Mouse (Mus musculus): Measurements from ENCODE around the gene Rph3al. TPM values are rescaled to one million over a fixed set of nuclear protein-coding genes. Genes with fewer than 3 reads are reported as not detected.

Gene Rph3al
- polyA plus RNA-seq, 1 experiment from 2014 or later = 4.9 TPM

GRCm38 (mm10) chr11:75838861-75839426 is 99.3 kb downstream of the Rph3al start:
- H3K4me3 ChIP-seq (ENCODE audit: low read depth, low read length) = no peak overlapping the region
- no peaks in the 10 kb centered on the region for H3K9me3 ChIP-seq (replicated peaks; ENCODE audit: control insufficient read depth, low read length, poor library complexity, severe bottlenecking)
- no peak overlapping the region for H3K27ac ChIP-seq (ENCODE audit: low read length)
- H3K36me3 ChIP-seq (ENCODE audit: control insufficient read depth, insufficient read depth, low read length) = no peaks in the 10 kb centered on the region
- H3K4me2 ChIP-seq (ENCODE audit: low read length) = no peak overlapping the region
- no peaks in the 10 kb centered on the region for H3K27me3 ChIP-seq (ENCODE audit: control insufficient read depth, insufficient read depth, low read depth, low read length)
- no peak overlapping the region for H3K9ac ChIP-seq (ENCODE audit: low read depth, low read length)
- no peak for ATAC-seq
- H3K4me1 ChIP-seq (ENCODE audit: control insufficient read depth, insufficient read depth, low read length) = peaks cover 15% of the 10 kb centered on the region
- 77% methylated on average over 10 of the region's 10 CpGs for WGBS

- no peak for ATAC-seq
- no peaks in the 10 kb centered on the region for H3K9me3 ChIP-seq (replicated peaks; ENCODE audit: control insufficient read depth, low read length, poor library complexity, severe bottlenecking)
- H3K27me3 ChIP-seq (ENCODE audit: control insufficient read depth, insufficient read depth, low read depth, low read length) = no peaks in the 10 kb centered on the region
- H3K36me3 ChIP-seq (ENCODE audit: control insufficient read depth, insufficient read depth, low read length) = no peaks in the 10 kb centered on the region
- 64% methylated on average over 11 of the region's 11 CpGs for WGBS
- H3K9ac ChIP-seq (ENCODE audit: low read depth, low read length) = no peak overlapping the region
- no peak overlapping the region for H3K27ac ChIP-seq (ENCODE audit: low read length)
- peaks cover 9% of the 10 kb centered on the region for H3K4me1 ChIP-seq (ENCODE audit: control insufficient read depth, insufficient read depth, low read length)
- H3K4me2 ChIP-seq (ENCODE audit: low read length) = no peak overlapping the region
- no peak overlapping the region for H3K4me3 ChIP-seq (ENCODE audit: low read depth, low read length)
Measured at GRCm38 (mm10) chr11:75836240-75836610, 102.0 kb downstream of the Rph3al start.

GRCm38 (mm10) chr11:75835587-75836239 is 102.5 kb downstream of the Rph3al start:
- Histone ChIP-seq H3K36me3 (ENCODE audit: control insufficient read depth, insufficient read depth, low read length) (no peaks in the 10 kb centered on the region), H3K4me2 (ENCODE audit: low read length) (no peak overlapping the region), H3K27ac (ENCODE audit: low read length) (no peak overlapping the region), H3K9ac (ENCODE audit: low read depth, low read length) (no peak overlapping the region), H3K4me1 (ENCODE audit: control insufficient read depth, insufficient read depth, low read length) (peaks cover 9% of the 10 kb centered on the region), H3K27me3 (ENCODE audit: control insufficient read depth, insufficient read depth, low read depth, low read length) (no peaks in the 10 kb centered on the region), H3K9me3 (replicated peaks; ENCODE audit: control insufficient read depth, low read length, poor library complexity, severe bottlenecking) (no peaks in the 10 kb centered on the region), H3K4me3 (ENCODE audit: low read depth, low read length) (no peak overlapping the region)
- ATAC-seq = no peak
- WGBS = 81% methylated on average over 11 of the region's 11 CpGs

GRCm38 (mm10) chr11:75833081-75833480 is 105.1 kb downstream of the Rph3al start:
- no peak overlapping the region for H3K27ac ChIP-seq (ENCODE audit: low read length)
- no peak overlapping the region for H3K4me3 ChIP-seq (ENCODE audit: low read depth, low read length)
- H3K27me3 ChIP-seq (ENCODE audit: control insufficient read depth, insufficient read depth, low read depth, low read length) = no peaks in the 10 kb centered on the region
- 87% methylated on average over 6 of the region's 6 CpGs for WGBS
- H3K9me3 ChIP-seq (replicated peaks; ENCODE audit: control insufficient read depth, low read length, poor library complexity, severe bottlenecking) = no peaks in the 10 kb centered on the region
- H3K9ac ChIP-seq (ENCODE audit: low read depth, low read length) = no peak overlapping the region
- H3K36me3 ChIP-seq (ENCODE audit: control insufficient read depth, insufficient read depth, low read length) = no peaks in the 10 kb centered on the region
- no peak overlapping the region for H3K4me2 ChIP-seq (ENCODE audit: low read length)
- no peak for ATAC-seq
- no peaks in the 10 kb centered on the region; the same call in 1 of the 2 replicates for H3K4me1 ChIP-seq (ENCODE audit: control insufficient read depth, insufficient read depth, low read length)

- H3K4me2 ChIP-seq (ENCODE audit: low read length) = no peak overlapping the region
Measured at GRCm38 (mm10) chr11:75830386-75830785, 107.8 kb downstream of the Rph3al start.

GRCm38 (mm10) chr11:75827414-75827813 is 110.8 kb downstream of the Rph3al start:
- WGBS = 84% methylated on average over 8 of the region's 8 CpGs
- H3K4me3 ChIP-seq (ENCODE audit: low read depth, low read length) = no peak overlapping the region
- no peak overlapping the region for H3K27ac ChIP-seq (ENCODE audit: low read length)
- H3K36me3 ChIP-seq (ENCODE audit: control insufficient read depth, insufficient read depth, low read length) = no peaks in the 10 kb centered on the region
- no peaks in the 10 kb centered on the region for H3K9me3 ChIP-seq (replicated peaks; ENCODE audit: control insufficient read depth, low read length, poor library complexity, severe bottlenecking)
- no peaks in the 10 kb centered on the region for H3K27me3 ChIP-seq (ENCODE audit: control insufficient read depth, insufficient read depth, low read depth, low read length)
- H3K4me1 ChIP-seq (ENCODE audit: control insufficient read depth, insufficient read depth, low read length) = peaks cover 3% of the 10 kb centered on the region; the same call in 1 of the 2 replicates
- no peak overlapping the region for H3K4me2 ChIP-seq (ENCODE audit: low read length)
- no peak overlapping the region for H3K9ac ChIP-seq (ENCODE audit: low read depth, low read length)
- ATAC-seq = no peak

More at GRCm38 (mm10) chr11:75830386-75830785, 107.8 kb downstream of the Rph3al start:
- H3K4me3 ChIP-seq (ENCODE audit: low read depth, low read length) = no peak overlapping the region
- H3K9me3 ChIP-seq (replicated peaks; ENCODE audit: control insufficient read depth, low read length, poor library complexity, severe bottlenecking) = no peaks in the 10 kb centered on the region
- no peak for ATAC-seq
- H3K4me1 ChIP-seq (ENCODE audit: control insufficient read depth, insufficient read depth, low read length) = no peaks in the 10 kb centered on the region
- WGBS = 96% methylated on average over 3 of the region's 3 CpGs
- no peaks in the 10 kb centered on the region for H3K36me3 ChIP-seq (ENCODE audit: control insufficient read depth, insufficient read depth, low read length)
- H3K27me3 ChIP-seq (ENCODE audit: control insufficient read depth, insufficient read depth, low read depth, low read length) = no peaks in the 10 kb centered on the region
- H3K9ac ChIP-seq (ENCODE audit: low read depth, low read length) = no peak overlapping the region
- H3K27ac ChIP-seq (ENCODE audit: low read length) = no peak overlapping the region

- ATAC-seq = no peak
- Histone ChIP-seq H3K9ac (ENCODE audit: low read depth, low read length) (no peak overlapping the region), H3K4me1 (ENCODE audit: control insufficient read depth, insufficient read depth, low read length) (peaks cover 3% of the 10 kb centered on the region; the same call in 1 of the 2 replicates), H3K36me3 (ENCODE audit: control insufficient read depth, insufficient read depth, low read length) (no peaks in the 10 kb centered on the region), H3K4me2 (ENCODE audit: low read length) (no peak overlapping the region), H3K27ac (ENCODE audit: low read length) (no peak overlapping the region), H3K4me3 (ENCODE audit: low read depth, low read length) (no peak overlapping the region), H3K27me3 (ENCODE audit: control insufficient read depth, insufficient read depth, low read depth, low read length) (no peaks in the 10 kb centered on the region), H3K9me3 (replicated peaks; ENCODE audit: control insufficient read depth, low read length, poor library complexity, severe bottlenecking) (no peaks in the 10 kb centered on the region)
- WGBS = 48% methylated on average over 7 of the region's 7 CpGs
Measured at GRCm38 (mm10) chr11:75823506-75823905, 114.7 kb downstream of the Rph3al start.

GRCm38 (mm10) chr11:75813085-75813484 is 125.1 kb downstream of the Rph3al start:
- peaks cover 3% of the 10 kb centered on the region; the same call in 1 of the 2 replicates for H3K4me1 ChIP-seq (ENCODE audit: control insufficient read depth, insufficient read depth, low read length)
- H3K27me3 ChIP-seq (ENCODE audit: control insufficient read depth, insufficient read depth, low read depth, low read length) = no peaks in the 10 kb centered on the region
- H3K9me3 ChIP-seq (replicated peaks; ENCODE audit: control insufficient read depth, low read length, poor library complexity, severe bottlenecking) = no peaks in the 10 kb centered on the region
- no peaks in the 10 kb centered on the region for H3K36me3 ChIP-seq (ENCODE audit: control insufficient read depth, insufficient read depth, low read length)
- WGBS = 63% methylated on average over 10 of the region's 10 CpGs
- no peak overlapping the region for H3K9ac ChIP-seq (ENCODE audit: low read depth, low read length)
- H3K4me3 ChIP-seq (ENCODE audit: low read depth, low read length) = no peak overlapping the region
- no peak for ATAC-seq
- H3K4me2 ChIP-seq (ENCODE audit: low read length) = no peak overlapping the region
- no peak overlapping the region for H3K27ac ChIP-seq (ENCODE audit: low read length)

- Histone ChIP-seq H3K27ac (ENCODE audit: low read length) (no peak overlapping the region), H3K27me3 (ENCODE audit: control insufficient read depth, insufficient read depth, low read depth, low read length) (no peaks in the 10 kb centered on the region), H3K36me3 (ENCODE audit: control insufficient read depth, insufficient read depth, low read length) (no peaks in the 10 kb centered on the region), H3K4me1 (ENCODE audit: control insufficient read depth, insufficient read depth, low read length) (no peaks in the 10 kb centered on the region), H3K9ac (ENCODE audit: low read depth, low read length) (no peak overlapping the region), H3K9me3 (replicated peaks; ENCODE audit: control insufficient read depth, low read length, poor library complexity, severe bottlenecking) (no peaks in the 10 kb centered on the region), H3K4me2 (ENCODE audit: low read length) (no peak overlapping the region), H3K4me3 (ENCODE audit: low read depth, low read length) (no peak overlapping the region)
- 34% methylated on average over 3 of the region's 3 CpGs for WGBS
- ATAC-seq = no peak
Measured at GRCm38 (mm10) chr11:75811900-75812299, 126.3 kb downstream of the Rph3al start.

Data from midbrain, embryonic 16.5 days (tissue).